Mouse (Mus musculus): Measurements from ENCODE around the gene Pdlim3.
A peak's percentile ranks its signal among the peaks of the same experiment; 100 is the strongest.

Pdlim3 gene

GRCm38 (mm10) chr8:45905591-45906250 lies 20.5 kb downstream of the Pdlim3 start:
- no peak for DNase-seq (ENCODE audit: low read depth, low spot score)

GRCm38 (mm10) chr8:45906251-45906619 lies 21.0 kb downstream of the Pdlim3 start:
- no peak for DNase-seq (ENCODE audit: low read depth, low spot score)

DNA sequence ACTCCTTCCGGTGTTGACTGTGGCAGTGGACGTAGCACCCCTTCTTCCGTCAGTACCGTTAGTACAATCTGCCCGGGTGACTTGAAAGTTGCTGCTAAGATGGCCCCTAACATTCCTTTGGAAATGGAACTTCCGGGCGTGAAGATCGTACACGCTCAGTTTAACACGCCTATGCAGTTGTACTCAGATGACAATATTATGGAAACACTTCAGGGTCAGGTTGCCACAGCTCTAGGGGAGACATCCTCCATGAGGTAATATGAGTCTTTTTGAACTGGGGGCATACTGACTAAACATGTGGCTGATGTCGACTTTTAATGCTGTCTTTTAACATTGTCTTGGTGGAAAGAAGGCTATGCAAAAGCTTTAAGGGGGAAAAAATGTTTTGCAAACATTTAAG lies 28.4 kb downstream of the Pdlim3 start:
- DNase-seq (ENCODE audit: low read depth, low spot score): no peak

GRCm38 (mm10) chr8:45916496-45916895 lies 31.2 kb downstream of the Pdlim3 start:
- no peak for DNase-seq (ENCODE audit: low read depth, low spot score)

GRCm38 (mm10) chr8:45917040-45917679 lies 31.9 kb downstream of the Pdlim3 start:
- DNase-seq (ENCODE audit: low read depth, low spot score): no peak

- DNase-seq (ENCODE audit: low read depth, low spot score): no peak
Observed at GRCm38 (mm10) chr8:45918891-45919290, 33.6 kb downstream of the Pdlim3 start.

- no peak for DNase-seq (ENCODE audit: low read depth, low spot score)
Observed at GRCm38 (mm10) chr8:45920392-45920791, 35.1 kb downstream of the Pdlim3 start.

DNA sequence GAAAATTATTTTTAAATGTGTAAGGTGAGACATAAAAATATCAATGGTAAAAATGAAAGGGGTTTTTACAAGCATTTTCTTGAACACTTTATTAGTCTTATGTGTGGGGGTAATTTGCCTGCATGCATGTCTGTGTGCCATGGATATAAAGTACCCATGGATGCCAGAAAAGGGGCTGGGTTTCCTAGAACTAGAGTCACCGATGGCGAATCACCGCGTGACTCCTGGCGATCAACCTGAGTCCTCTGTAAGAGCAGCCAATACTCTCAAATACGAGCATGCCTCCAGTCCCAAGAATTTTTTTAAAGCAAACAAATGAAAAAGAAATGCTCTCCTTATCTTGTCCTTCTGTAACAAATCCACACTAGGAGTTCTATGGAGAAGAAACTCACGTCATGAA lies 36.9 kb downstream of the Pdlim3 start:
- no peak for DNase-seq (ENCODE audit: low read depth, low spot score)

DNA sequence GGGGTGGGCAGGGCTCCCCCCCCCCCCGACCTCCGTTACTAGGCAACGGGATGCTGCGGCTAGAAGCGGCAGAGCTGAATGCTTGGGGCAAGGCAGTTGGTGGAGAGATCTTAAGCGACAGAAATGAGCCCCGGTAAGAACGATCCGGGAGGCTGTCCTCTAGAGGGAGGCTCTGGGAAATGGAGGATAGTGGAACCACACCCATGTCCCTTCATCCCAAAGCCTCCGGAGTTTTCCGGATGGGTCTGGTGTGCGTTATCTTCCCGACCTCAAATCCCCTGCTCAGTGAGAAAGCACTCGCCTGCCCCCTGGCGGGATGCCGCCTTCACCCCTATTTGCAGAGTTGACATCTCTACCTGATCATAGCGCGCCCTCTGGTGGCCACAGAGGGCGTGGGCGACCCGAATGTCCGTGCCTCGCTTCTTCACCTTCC lies 49.3 kb downstream of the Pdlim3 start, which contains the start of gene Ccdc110:
Ccdc110 (plus strand) TSS at position 38 of the 433 bp plus-strand sequence.
- DNase-seq (ENCODE audit: low read depth, low spot score): peak; percentile 48

DNA sequence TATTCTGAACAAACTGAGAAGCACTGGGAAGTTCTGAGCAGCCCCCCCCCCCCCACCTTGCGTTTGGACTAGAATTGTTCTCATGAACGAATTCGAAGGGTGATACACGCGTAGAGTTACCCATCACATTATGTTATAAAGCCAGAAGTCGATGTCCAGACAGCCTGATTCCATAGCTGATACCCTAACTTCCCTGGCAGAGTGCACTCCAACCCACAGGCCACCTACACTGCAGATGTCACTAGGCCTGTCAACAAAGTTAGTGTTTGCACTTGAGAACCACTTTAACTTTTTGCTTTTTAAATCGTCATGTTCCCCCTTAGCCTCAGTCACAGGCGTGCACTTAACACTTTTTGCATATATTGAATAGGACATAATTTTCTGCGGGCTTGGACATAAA lies 51.7 kb downstream of the Pdlim3 start:
- DNase-seq (ENCODE audit: low read depth, low spot score): no peak

DNA sequence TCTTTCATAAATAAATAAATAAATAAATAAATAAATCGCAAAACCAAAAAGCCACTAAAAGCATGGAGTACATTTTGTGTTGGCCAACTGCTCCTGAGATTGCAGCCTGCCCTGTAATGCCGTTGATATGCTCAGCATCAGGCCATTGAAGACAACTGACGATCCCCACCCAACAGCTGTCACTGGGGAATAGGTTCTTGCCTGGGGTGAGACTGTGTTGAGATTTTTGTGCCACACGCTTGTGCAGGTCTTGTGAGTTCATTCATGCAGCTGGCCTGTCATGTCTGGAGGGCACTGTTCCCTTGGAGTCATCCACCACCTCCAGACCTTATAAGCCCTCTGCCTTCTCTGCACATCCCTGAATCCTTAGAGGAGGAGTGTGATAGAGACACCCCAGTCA lies 61.0 kb downstream of the Pdlim3 start:
- no peak for DNase-seq (ENCODE audit: low read depth, low spot score)

- DNase-seq (ENCODE audit: low read depth, low spot score): no peak
Observed at GRCm38 (mm10) chr8:45950622-45951021, 65.4 kb downstream of the Pdlim3 start.
